Mouse (Mus musculus): Measurements from ENCODE around the gene Apba3. TPM values are rescaled to one million over a fixed set of nuclear protein-coding genes. Genes with fewer than 3 reads are reported as not detected.

Apba3 gene
- polyA plus RNA-seq, 1 experiment from 2014 or later = 71.4 TPM

GRCm38 (mm10) chr10:81232580-81233225 is 34.1 kb upstream of the Apba3 start, which contains the start of gene Zfr2:
TSS of gene Zfr2 (plus strand) at chr10:81233155.
- ChIA-PET CTCF (no interaction called here), POLR2A (interaction anchor here (0.6 to 0.9 kb wide), 2 partner anchors 15 to 1535 kb away, joined by 3 to 7 read pairs; no protein-coding TSS in a partner anchor)
- H3K27me3 ChIP-seq = peaks cover 2% of the 10 kb centered on the region

GRCm38 (mm10) chr10:81233226-81233585 is 33.6 kb upstream of the Apba3 start:
- in situ Hi-C loops (cut with MboI; ENCODE audit: low pct_unique_long_range_greater_than_20kb) = no loop called here
- CTCF ChIA-PET = no interaction called here

More at GRCm38 (mm10) chr10:81232580-81233225, 34.1 kb upstream of the Apba3 start, which contains the start of gene Zfr2:
- DNase-seq (ENCODE audit: low read depth, low spot score) (peak; percentile 57), ATAC-seq (peak; percentile 83)
- in situ Hi-C loops (cut with MboI; ENCODE audit: low pct_unique_long_range_greater_than_20kb) = no loop called here
- TF ChIP-seq CTCF (IDR thresholded peaks at IDR 0.05) = no peak

GRCm38 (mm10) chr10:81234206-81234605 is 32.6 kb upstream of the Apba3 start:
- DNase-seq (ENCODE audit: low read depth, low spot score) = no peak
- ATAC-seq = no peak
- POLR2A ChIA-PET = interaction anchor here (1.0 kb wide), 1 partner anchor 10 kb away, joined by 3 read pairs; no protein-coding TSS in a partner anchor
- in situ Hi-C loops (cut with MboI; ENCODE audit: low pct_unique_long_range_greater_than_20kb) = no loop called here
- CTCF ChIA-PET = interaction anchor here (1.5 to 1.8 kb wide), 3 partner anchors 10 to 58 kb away, joined by 4 to 8 read pairs (median 6); partner anchors contain the start of gene Pip5k1c
- no peaks in the 10 kb centered on the region for H3K27me3 ChIP-seq
- no peak for TF ChIP-seq CTCF (IDR thresholded peaks at IDR 0.05)

More at GRCm38 (mm10) chr10:81233226-81233585, 33.6 kb upstream of the Apba3 start:
- ATAC-seq (peak; percentile 6), DNase-seq (ENCODE audit: low read depth, low spot score) (no peak)
- no peaks in the 10 kb centered on the region for H3K27me3 ChIP-seq
- TF ChIP-seq CTCF (IDR thresholded peaks at IDR 0.05) = no peak
- POLR2A ChIA-PET = interaction anchor here (0.6 to 0.9 kb wide), 2 partner anchors 16 to 1534 kb away, joined by 3 to 7 read pairs; no protein-coding TSS in a partner anchor

GRCm38 (mm10) chr10:81236471-81237268 is 30.1 kb upstream of the Apba3 start:
- ATAC-seq = no peak
- no peaks in the 10 kb centered on the region for H3K27me3 ChIP-seq
- DNase-seq (ENCODE audit: low read depth, low spot score) = no peak
- ChIA-PET POLR2A (no interaction called here), CTCF (interaction anchor here (1.6 to 5.4 kb wide), 2 partner anchors 8 to 20 kb away, joined by 6 to 22 read pairs; no protein-coding TSS in a partner anchor)
- in situ Hi-C loops (cut with MboI; ENCODE audit: low pct_unique_long_range_greater_than_20kb) = no loop called here
- TF ChIP-seq CTCF (IDR thresholded peaks at IDR 0.05) = no peak

- no peak for ATAC-seq
- no peak for DNase-seq (ENCODE audit: low read depth, low spot score)
- in situ Hi-C loops (cut with MboI; ENCODE audit: low pct_unique_long_range_greater_than_20kb) = no loop called here
- H3K27me3 ChIP-seq = no peaks in the 10 kb centered on the region
- TF ChIP-seq CTCF (IDR thresholded peaks at IDR 0.05) = no peak
- POLR2A ChIA-PET = no interaction called here
- CTCF ChIA-PET = interaction anchor here (5.4 kb wide), 1 partner anchor 22 kb away, joined by 22 read pairs; no protein-coding TSS in a partner anchor
Measured at GRCm38 (mm10) chr10:81238618-81239017, 28.1 kb upstream of the Apba3 start.

- TF ChIP-seq CTCF (IDR thresholded peaks at IDR 0.05) = no peak
- ChIA-PET CTCF (interaction anchor here (0.8 to 5.4 kb wide), 9 partner anchors 9 to 79 kb away, joined by 3 to 22 read pairs (median 5); partner anchors contain the start of genes Matk and Pip5k1c), POLR2A (interaction anchor here (0.6 kb wide), 1 partner anchor 24 kb away, joined by 3 read pairs; no protein-coding TSS in a partner anchor)
- DNase-seq (ENCODE audit: low read depth, low spot score) (no peak), ATAC-seq (no peak)
- no peaks in the 10 kb centered on the region for H3K27me3 ChIP-seq
- in situ Hi-C loops (cut with MboI; ENCODE audit: low pct_unique_long_range_greater_than_20kb) = no loop called here
Measured at GRCm38 (mm10) chr10:81240876-81241275, 25.9 kb upstream of the Apba3 start.

- no peaks in the 10 kb centered on the region for H3K27me3 ChIP-seq
- TF ChIP-seq CTCF (IDR thresholded peaks at IDR 0.05) = no peak
Measured at GRCm38 (mm10) chr10:81242021-81242420, 24.7 kb upstream of the Apba3 start.

GRCm38 (mm10) chr10:81244146-81244545 is 22.6 kb upstream of the Apba3 start:
- DNase-seq (ENCODE audit: low read depth, low spot score) = no peak
- POLR2A ChIA-PET = no interaction called here
- CTCF ChIA-PET = interaction anchor here (0.6 to 3.1 kb wide), 7 partner anchors 8 to 54 kb away, joined by 3 to 17 read pairs (median 6); no protein-coding TSS in a partner anchor
- no peak for TF ChIP-seq CTCF (IDR thresholded peaks at IDR 0.05)
- ATAC-seq = no peak
- H3K27me3 ChIP-seq = no peaks in the 10 kb centered on the region
- in situ Hi-C loops (cut with MboI; ENCODE audit: low pct_unique_long_range_greater_than_20kb) = no loop called here

More at GRCm38 (mm10) chr10:81242021-81242420, 24.7 kb upstream of the Apba3 start:
- DNase-seq (ENCODE audit: low read depth, low spot score) (no peak), ATAC-seq (no peak)
- CTCF ChIA-PET = interaction anchor here (3.1 to 5.4 kb wide), 2 partner anchors 25 kb away, joined by 17 to 22 read pairs; no protein-coding TSS in a partner anchor
- in situ Hi-C loops (cut with MboI; ENCODE audit: low pct_unique_long_range_greater_than_20kb) = no loop called here
- POLR2A ChIA-PET = no interaction called here

- ATAC-seq (no peak), DNase-seq (ENCODE audit: low read depth, low spot score) (no peak)
- no peaks in the 10 kb centered on the region for H3K27me3 ChIP-seq
- ChIA-PET POLR2A (no interaction called here), CTCF (interaction anchor here (0.6 to 3.1 kb wide), 7 partner anchors 8 to 55 kb away, joined by 3 to 17 read pairs (median 6); no protein-coding TSS in a partner anchor)
- in situ Hi-C loops (cut with MboI; ENCODE audit: low pct_unique_long_range_greater_than_20kb) = no loop called here
- TF ChIP-seq CTCF (IDR thresholded peaks at IDR 0.05) = no peak
Measured at GRCm38 (mm10) chr10:81244595-81244994, 22.2 kb upstream of the Apba3 start.

- TF ChIP-seq CTCF (IDR thresholded peaks at IDR 0.05) = no peak
- no peak for DNase-seq (ENCODE audit: low read depth, low spot score)
- ATAC-seq = no peak
- no peaks in the 10 kb centered on the region for H3K27me3 ChIP-seq
- in situ Hi-C loops (cut with MboI; ENCODE audit: low pct_unique_long_range_greater_than_20kb) = no loop called here
- CTCF ChIA-PET = interaction anchor here (1.8 to 3.1 kb wide), 4 partner anchors 9 to 28 kb away, joined by 6 to 17 read pairs (median 10); no protein-coding TSS in a partner anchor
- POLR2A ChIA-PET = no interaction called here
Measured at GRCm38 (mm10) chr10:81245166-81245565, 21.6 kb upstream of the Apba3 start.

Measured in Patski (cell line).